Comparison of ENCODE assay signal across 8 mouse cellular contexts in the genomic region with DNA sequence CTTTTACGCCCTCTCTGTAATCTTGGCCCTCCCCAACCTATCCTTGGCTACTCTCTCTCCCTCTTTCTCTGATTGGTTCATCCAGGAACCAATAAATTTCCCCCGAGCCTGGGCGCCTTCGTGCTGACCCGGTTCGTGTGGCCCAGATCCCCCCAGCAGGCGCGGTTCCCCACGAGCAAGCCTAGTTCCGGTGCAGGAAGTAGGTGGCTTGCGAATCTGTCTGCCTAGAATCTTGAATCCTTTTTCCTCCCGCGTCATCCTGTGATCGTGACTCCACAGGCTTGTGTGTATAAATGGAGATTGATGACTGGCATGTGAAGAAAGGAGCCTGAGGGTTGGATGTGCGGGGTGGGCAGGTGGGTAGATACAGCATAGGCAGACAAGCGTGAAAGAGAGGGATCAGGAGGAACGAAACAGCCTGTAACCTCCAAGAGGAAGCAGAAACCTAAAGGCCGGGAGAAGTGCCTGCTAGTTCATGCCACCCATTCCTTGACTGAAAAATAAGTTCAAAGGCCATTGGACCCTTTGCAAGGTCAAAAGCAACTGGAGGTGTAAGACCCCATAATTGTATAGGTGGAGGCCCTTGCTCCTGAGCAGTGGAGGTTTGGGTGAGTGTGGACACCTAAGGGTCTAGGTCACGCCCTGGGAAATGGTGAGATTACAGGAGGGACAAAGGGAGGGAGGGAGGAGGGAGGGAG. TPM values are rescaled to one million over a fixed set of nuclear protein-coding genes. Genes with fewer than 3 reads are reported as not detected.
DNase-seq lines count a peak whose midpoint lies in the region; ATAC-seq and TF ChIP-seq lines count a peak whose summit lies in the region.

No protein-coding gene starts in this region.

- H3K4me2 ChIP-seq in stomach, embryonic 14.5 days (replicated peaks; ENCODE audit: low read depth, low read length) = peak overlapping the region; percentile 95

- H3K9ac ChIP-seq in stomach, embryonic 14.5 days (replicated peaks; ENCODE audit: low read depth, low read length) = peak overlapping the region; percentile 65; the same call in 1 of the 2 replicates

- WGBS in kidney, adult 2 months = 5% methylated on average over 19 of the region's 19 CpGs
- 7% methylated on average over 19 of the region's 19 CpGs for WGBS in stomach, embryonic 14.5 days

- DNase-seq in adrenal gland, postnatal 36 days = peak; percentile 24 to 36
- DNase-seq in embryo, embryonic 10 days (ENCODE audit: low spot score) = peak; percentile 28
- peak; percentile 2 to 17 for DNase-seq in heart, adult 9 months (ENCODE audit: low spot score in 2 of 2)
- DNase-seq in kidney, adult 2 months = peak; percentile 48
- peak; percentile 58 to 93 for DNase-seq in left cerebral cortex, postnatal 25 days (ENCODE audit: low spot score in 2 of 2)
- peak; percentile 36 for DNase-seq in mesoderm, embryonic 11.5 days (ENCODE audit: low read depth, low spot score)
- no peak for DNase-seq in gastrocnemius, postnatal 10 days

- peaks cover 12% of the 10 kb centered on the region for H3K4me1 ChIP-seq in kidney, adult 2 months (ENCODE audit: control insufficient read depth, insufficient read depth, low read length)
- 0 out of 2 replicates have a peak, but pooled peaks cover 2% of the 10 kb centered on the region for H3K4me1 ChIP-seq in stomach, embryonic 14.5 days (ENCODE audit: control insufficient read depth, insufficient read depth, low read length)

- no peaks in the 10 kb centered on the region for H3K9me3 ChIP-seq in stomach, embryonic 14.5 days (ENCODE audit: control insufficient read depth, low read depth, low read length)

- H3K36me3 ChIP-seq in kidney, adult 2 months (ENCODE audit: control insufficient read depth, insufficient read depth, low read length) = no peaks in the 10 kb centered on the region
- H3K36me3 ChIP-seq in stomach, embryonic 14.5 days (ENCODE audit: control insufficient read depth, insufficient read depth, low read length) = no peaks in the 10 kb centered on the region

- no peak for TF ChIP-seq CTCF in kidney, adult 2 months (conservative IDR thresholded peaks at IDR 0.05; ENCODE audit: insufficient read depth, insufficient read length, low read depth, low read length)

- ATAC-seq in stomach, embryonic 14.5 days (ENCODE audit: insufficient number of reproducible peaks, insufficient read depth, low FRiP score, low read depth) = no peak

- H3K4me3 ChIP-seq in kidney, adult 2 months (ENCODE audit: insufficient read depth, low read depth, low read length) = peak overlapping the region; percentile 92
- peak overlapping the region; percentile 79 for H3K4me3 ChIP-seq in stomach, embryonic 14.5 days (ENCODE audit: low read depth, low read length)

- H3K27me3 ChIP-seq in kidney, adult 2 months (replicated peaks; ENCODE audit: control insufficient read depth, insufficient read depth, low read length) = no peaks in the 10 kb centered on the region
- no peaks in the 10 kb centered on the region for H3K27me3 ChIP-seq in stomach, embryonic 14.5 days (ENCODE audit: control insufficient read depth, insufficient read depth, low read length)

- intact Hi-C loops in left cerebral cortex, postnatal 25 days (cut with DNase I) = loop anchor here (1.0 to 10.0 kb wide), 3 partner anchors 38 to 314 kb away; no protein-coding TSS in a partner anchor

- peak overlapping the region; percentile 82 for H3K27ac ChIP-seq in kidney, adult 2 months (ENCODE audit: insufficient read depth, low read depth, low read length)
- H3K27ac ChIP-seq in stomach, embryonic 14.5 days (ENCODE audit: low read length) = no peak overlapping the region

- no peak for TF ChIP-seq POLR2A in kidney, adult 2 months (IDR thresholded peaks at IDR 0.05; ENCODE audit: low read depth, low read length)

RNA-seq across cellular contexts. Expression of a gene that starts 2.0 kb away (rescaled TPM):
- total RNA-seq in adrenal gland, postnatal 36 days (2021) = 10 to 100 TPM; 17.6 to 35.3 TPM
- 27.1 and 29.2 TPM in 2 replicates for polyA plus RNA-seq in kidney, adult 2 months (2012; rRNA removed)
- 100 to 1,000 TPM in 1 of 2 experiments, 10 to 100 TPM in 1; 93.9 to 111 TPM for total RNA-seq in left cerebral cortex, postnatal 25 days (2021)
- 11.5 and 12.0 TPM in 2 replicates for polyA plus RNA-seq in stomach, embryonic 14.5 days (2014; fragmentation: Nextera tagmentation; extraction: Ambion mirVana)
- 1 to 10 TPM; 3.1 to 4.8 TPM for total RNA-seq in gastrocnemius, postnatal 10 days (2021)
